Mouse (Mus musculus): ENCODE results near the gene 4430402I18Rik.

- TF ChIP-seq MYOD1 (IDR thresholded peaks at IDR 0.05; ENCODE audit: control insufficient read depth, insufficient read length, low read depth) (no peak), CTCF (IDR thresholded peaks at IDR 0.05; ENCODE audit: control insufficient read depth, insufficient read depth, insufficient read length) (no peak)
Observed at GRCm38 (mm10) chr19:28969231-28969630, 1.6 kb upstream of the 4430402I18Rik start.

All from C2C12 (cell line).